Mouse (Mus musculus) heart, adult 8-10 months (tissue): ENCODE results near the gene Slc6a1. TPM values are rescaled to one million over a fixed set of nuclear protein-coding genes. Genes with fewer than 3 reads are reported as not detected.
A peak's percentile ranks its signal among the peaks of the same experiment; 100 is the strongest.

Source experiments
- DNase-seq: peaks from one replicate; pipeline ENCODE4 v3.0.0; 2022; ENCODE audit warnings: low spot score
- total RNA-seq, 4 experiments: library from RNA; stranded (reverse); gene quantifications; 2 replicates each; pipeline ENCODE4 v1.2.4; 2022

The Slc6a1 gene
- under 1 TPM in 3 of 4 experiments, not detected in 1; 0.06 to 0.12 (median 0.11) TPM for total RNA-seq

DNA sequence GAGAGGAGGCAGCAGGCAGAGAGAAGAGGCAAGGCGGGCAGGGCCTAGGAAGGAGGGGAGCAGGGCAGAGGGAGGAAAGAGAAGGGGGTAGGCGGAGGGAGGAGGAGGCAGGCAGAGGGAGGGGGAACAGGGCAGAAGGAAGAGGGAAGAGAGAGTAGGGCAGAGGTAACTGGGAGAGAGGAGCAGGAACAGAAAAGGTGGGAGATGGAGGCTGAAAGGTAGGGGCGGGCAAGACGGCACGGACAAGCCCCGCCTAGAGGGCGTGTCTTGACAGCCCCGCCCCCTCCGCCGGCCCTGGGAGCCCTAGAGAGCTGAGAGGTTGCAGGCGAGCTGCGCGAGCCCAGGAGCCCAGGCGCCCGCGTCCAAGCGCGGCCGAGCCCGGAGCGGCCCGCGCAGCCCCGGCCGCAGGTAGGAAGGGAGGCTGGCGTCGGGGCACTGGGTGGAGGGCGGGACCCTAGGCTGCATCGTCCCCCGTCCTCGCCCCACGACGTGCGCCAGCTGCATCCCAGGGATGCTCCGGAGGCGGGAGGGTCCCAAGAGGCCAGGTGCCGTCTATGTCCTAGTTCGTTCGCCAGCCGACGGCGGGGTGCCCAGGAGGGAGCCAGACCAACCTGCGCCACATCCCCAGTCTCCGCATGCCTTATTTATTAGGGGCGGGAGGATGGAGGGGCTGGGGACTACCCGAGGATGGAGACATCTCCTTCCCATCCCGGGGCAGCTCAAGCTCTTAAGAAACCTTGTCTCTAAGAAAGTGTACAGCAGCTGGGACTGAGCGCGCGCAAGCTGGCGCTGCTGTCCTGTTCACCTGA lies at the start of gene Slc6a1:
Gene Slc6a1, plus strand, starts transcription at position 167 of the 809 bp plus-strand sequence.
- no peak for DNase-seq

DNA sequence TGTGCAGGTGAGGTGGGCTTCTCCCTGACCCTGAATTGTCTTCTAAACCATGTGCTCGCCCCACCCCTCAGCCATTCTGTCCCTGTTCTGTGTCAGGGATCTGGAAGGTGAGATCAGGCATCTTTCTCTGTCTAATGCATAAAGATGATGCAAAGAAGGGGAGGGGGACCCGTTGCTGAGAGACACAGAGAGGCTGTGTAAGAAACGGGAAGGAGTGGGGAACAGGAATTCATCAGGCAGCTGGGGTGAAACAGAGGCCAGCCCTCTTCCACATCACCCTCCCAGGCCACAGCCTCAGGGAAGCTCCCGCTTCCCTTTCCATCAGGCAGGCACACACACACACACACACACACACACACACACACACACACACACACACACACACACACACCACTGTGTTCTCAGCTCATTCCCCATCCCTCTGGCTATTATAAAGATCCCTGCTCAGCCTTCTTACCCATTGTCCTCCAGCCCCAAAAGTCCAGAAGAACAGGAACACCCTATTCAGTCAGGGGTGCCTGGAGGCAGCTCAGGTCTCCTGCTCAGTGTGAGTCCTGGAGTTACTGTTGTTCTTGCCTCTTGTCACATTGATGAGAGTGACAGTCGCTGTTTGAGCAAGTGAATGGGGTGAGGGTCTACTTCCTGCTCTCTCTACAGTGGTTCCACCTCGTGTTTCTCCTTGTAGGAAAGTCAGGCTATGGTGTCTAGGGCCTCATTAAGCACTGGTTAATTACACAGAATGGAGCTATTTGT lies 43.4 kb upstream of the Slc6a1 start:
- DNase-seq = no peak

DNA sequence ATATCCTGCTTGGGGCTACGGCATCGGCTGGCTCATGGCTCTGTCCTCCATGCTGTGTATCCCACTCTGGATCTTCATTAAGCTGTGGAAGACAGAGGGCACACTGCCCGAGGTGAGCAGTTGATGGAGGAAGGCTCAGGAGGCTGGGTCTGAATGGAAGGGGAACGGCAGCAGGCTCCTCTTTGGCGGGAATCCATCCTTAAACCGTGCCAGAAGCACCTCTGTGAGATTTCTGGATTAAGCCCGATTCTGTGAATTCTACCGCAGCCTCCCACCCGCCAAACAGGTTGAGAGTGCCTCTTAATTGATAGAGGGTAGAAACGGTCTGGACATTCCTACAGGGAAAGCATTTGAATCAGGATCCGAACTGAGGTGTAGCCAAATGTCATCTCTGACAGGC lies 36.8 kb upstream of the Slc6a1 start:
- no peak for DNase-seq

DNA sequence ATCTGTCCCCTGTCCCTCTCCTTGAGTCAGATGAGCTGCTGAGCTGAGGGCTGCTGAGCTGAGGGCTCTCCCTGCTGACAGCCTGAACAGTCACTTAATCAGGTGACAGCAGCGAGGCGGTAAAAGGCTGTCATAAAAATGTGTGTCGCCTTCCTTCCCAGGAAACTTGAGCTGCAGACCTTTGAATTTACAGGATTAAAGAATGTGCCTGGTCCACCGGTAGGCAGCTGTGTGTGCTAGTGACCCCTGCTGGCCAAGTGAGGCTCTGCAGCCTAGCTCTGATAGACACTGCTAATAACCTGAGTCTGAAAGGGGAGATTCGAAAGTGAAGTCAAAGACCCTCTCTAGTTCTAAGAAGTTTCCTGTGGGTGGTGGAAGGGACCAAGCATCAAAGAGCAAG lies 32.1 kb upstream of the Slc6a1 start:
- DNase-seq = peak; percentile 69

DNA sequence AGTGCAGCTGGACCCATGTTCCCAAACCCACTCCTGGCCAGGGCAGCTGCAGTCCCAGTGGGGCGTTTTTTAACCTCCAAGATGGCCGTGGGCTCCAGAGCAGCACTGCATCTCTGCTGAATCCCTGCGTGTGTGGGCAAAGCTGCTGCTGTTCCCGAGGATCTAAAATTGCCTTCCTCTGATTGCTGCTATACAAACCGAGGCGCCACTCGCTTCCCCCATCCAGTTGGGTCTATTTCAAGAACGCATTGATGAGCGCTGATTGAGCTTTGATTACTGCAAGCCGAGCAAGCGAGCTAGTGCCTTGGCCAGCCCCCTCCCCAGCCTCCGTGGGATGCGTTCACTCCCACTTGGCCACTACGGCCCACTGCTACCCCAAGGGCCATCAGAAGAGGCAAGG lies 27.5 kb upstream of the Slc6a1 start:
- DNase-seq = no peak

DNA sequence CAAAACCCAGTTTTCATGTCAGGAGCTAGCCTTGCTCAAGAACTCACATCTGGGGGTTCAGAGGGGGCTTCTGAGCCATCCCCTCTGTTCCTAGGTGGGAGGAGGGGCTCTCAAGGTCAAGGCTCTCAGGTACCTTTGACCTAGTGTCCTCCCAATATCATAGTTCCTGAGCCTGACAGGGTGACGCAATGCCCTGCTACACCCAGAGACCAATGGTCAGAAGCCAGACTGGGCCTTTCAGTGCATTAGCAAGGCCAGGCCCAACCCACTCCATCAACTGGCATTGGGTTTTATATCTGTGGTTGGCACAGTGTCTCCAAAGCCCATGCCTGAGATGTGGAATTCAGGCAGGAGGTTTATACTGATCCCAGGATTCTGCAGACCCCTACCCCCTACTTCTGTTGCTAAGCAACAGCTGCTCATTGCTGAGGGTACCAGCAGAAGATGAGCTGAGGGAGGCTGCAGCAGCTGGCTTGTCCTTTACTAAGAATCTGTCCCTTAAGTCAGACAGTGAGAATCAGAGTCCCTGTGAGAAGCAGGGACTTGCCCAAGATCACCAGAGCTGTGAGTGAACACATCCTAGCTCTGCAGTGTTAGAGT lies 24.6 kb upstream of the Slc6a1 start:
- DNase-seq = no peak

DNA sequence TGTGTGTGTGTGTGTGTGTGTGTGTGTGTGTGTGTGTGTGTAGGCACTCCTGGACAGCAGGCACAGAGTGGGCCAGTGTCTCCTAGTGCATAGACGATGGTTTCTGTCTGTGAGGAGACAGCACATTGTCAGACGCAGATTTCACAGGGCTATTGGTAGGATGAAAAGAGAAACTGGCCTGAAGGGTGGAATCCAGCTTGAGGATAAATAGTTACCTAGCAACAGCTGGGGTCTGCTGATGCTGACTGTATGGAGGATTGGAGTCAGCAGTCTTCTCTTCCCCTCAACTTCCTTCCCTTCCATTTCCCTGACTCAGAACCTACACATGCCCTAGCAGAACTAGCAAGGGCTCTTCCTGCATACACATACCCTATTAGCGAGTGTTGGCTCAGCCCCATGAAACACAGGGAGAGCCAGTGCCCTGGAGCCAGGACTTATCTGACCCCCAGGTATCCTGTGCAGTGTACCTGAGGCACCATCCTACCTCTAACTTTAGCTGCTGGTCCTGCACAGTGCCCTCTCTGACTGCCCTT lies 23.7 kb upstream of the Slc6a1 start:
- DNase-seq = peak; percentile 13

DNA sequence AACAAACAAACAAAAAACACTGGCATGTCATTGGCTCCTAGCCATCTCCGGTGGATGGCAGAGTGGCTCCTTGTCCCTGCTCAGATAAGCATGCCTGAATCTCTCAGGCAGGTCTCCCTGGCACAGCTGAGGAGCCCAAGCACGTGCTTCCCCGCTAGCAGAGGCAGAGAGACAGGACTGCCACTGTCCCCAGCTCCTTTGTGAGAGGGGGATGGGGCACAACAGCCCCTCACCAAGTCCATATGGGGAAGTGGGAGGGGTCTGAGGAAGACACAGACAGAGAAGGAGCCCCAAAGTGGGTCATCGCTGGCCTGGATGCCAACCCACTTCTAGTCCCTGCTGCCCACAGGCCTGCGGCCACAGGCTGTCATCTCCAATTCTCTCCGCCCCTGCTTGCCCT lies 20.8 kb upstream of the Slc6a1 start:
- no peak for DNase-seq

DNA sequence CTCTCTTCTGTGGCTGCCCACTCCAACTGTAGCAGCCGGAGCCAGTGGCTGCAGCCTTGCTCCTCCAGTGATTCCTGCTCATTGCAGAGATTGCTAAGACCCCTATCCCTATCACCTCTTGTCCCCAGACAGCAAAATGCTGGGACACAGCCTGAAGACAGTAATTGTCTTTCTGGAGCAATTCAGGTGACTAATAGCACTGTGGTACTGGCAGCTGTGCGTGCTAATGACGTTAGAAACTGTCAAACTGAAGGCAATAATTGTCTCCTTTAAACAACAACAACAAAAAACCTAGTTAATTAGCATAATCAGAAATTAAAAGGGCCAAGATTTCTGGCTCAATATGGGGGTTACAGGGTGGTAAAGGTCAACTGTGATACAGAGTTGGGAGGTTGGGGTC lies 18.4 kb upstream of the Slc6a1 start:
- DNase-seq = no peak

DNA sequence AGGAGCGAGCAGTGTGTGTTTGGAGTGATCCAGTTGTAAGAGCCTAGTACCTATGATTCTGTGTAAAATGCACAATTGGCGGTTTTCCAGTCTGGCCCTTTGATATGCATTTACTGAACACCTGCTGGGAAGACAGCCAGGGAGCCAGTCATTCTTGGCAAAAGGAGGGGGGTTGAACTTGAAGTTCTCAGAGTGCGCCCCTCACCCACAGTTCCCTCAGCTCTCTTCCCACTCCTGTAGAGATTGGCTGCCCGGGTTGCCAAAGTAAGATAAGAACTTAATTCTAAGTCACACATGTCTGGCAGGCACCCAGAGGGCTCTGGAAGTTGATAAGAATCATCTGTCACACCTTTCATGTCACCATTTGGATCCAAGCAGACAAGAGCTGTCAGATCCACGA lies 18.0 kb upstream of the Slc6a1 start:
- DNase-seq = no peak

DNA sequence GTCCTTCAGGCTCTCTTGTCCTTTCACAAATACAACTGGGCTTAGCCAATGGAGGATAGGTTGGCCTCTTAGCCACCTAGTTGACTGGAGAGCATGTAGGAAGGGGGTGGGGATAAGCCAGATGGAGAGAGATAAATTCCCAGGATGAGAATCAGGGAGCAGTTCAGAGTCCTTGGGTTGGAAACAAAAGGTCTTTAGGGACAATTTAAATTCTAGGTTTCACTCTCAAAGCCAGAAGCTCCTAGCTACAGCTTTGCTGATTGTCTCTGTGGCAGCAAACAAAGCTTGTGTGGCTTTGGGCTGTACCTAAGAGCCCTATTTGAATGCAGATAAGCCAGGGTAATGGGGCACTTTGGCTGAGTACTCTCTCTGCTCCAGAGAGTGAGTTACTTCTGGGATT lies 16.2 kb upstream of the Slc6a1 start:
- DNase-seq = no peak

DNA sequence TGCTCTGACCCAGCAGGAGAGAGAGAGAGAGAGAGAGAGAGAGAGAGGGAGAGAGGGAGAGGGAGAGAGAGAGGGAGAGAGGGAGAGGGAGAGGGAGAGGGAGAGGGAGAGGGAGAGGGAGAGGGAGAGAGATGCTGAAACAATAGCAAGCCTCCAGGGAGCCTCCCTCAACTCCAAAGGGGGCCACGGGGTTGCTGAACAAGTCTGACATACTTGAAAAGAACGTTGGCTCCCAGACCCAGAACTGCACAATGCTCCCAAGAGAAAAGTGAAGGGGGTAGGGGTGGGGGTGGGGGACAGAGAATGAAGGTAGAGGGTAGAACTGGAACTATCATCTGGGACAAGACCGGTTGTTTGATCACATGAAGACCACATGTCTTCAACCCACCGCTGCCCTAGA lies 14.5 kb upstream of the Slc6a1 start:
- no peak for DNase-seq

DNA sequence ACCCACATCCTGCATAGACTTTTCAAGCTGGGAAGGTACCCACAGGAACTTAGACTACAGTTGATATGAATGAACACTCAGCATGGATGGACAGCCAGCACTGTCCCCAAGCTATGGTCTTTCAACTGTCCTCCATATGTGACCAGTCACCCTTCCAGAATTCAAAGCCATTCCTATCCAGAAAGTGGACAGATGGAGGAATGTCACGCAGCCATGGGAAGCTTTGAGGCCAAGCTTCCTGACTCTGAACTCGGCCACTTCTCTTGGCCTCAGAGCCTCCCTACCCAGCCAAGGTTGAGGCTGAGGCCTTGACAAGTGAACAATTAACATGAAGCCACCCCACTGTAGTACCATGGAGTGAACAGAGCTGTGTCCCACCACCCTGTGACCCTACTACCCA lies 12.8 kb upstream of the Slc6a1 start:
- no peak for DNase-seq

DNA sequence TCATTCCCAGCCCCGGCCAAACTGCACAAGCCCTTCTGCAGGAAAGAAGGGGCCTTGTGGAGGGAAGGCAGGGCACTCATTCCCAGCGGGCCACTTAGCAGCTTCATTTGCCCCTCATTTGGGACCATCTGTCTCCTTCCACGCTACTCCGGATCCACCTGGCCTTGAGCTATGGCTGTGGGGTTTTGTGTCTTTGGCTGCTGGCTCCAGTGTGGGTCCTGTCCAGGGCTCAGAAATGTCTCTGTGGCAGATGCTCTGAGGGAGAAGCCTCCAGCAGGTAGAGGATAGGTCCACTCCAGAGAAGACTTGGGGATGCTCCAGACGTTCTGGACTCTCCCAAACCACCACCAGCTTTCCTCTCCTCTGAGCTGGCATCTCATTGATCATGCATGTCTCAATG lies 11.6 kb upstream of the Slc6a1 start:
- no peak for DNase-seq

DNA sequence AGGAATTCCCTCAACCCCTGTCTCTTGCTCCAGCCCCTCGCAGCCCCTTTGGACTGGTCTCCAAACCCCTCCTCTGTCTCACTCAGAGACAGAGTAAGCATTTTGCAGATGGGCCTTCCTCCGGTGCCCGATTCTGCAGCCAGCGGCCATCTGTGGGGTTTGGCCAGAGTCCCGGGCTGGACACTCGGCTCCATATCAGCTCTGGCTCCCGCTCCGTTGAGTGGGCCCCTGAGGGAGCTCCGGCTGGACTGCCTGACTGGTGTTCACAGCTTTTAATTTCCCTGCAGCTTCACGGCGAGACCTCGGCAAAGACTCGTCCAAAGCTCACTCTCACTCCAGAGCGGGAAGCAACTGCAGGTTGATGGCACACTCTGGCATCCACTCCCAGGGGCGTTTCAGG lies 10.2 kb upstream of the Slc6a1 start:
- DNase-seq = peak; percentile 35

DNA sequence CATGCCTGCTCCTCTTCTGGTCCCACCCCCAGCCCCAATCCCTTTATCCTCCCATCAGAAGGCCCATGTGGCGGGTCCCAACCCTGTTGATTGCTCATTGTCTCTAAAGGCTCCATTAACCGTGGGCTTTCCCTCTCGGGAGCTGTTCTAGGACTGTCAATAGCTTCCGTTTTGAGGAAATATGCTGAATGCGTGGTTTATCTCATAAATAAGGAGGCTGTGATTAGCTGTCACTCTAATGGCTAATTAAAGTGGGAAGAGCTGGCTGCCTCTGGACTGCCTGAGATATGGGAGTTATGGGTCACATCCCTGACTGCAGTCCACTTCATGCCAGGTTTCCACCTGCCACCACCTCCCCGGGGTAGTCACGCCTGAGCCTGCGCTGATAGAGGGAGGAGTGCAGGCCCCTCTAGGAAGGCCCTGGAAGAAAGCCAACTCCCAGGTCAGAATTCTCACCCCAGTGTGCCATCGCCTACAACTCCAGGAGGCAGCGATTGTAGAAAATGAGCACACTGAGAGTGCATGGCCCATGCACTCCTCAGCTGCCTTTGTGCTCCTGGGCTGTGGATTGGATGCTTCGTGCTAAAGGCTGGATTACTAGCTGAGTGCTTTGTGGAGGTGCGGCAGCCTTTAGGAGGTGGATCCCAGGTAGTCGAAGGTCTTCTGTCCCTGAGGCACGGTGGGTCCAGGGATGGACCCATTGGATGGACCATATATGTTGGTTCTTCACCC lies 8.3 kb upstream of the Slc6a1 start:
- DNase-seq = no peak

DNA sequence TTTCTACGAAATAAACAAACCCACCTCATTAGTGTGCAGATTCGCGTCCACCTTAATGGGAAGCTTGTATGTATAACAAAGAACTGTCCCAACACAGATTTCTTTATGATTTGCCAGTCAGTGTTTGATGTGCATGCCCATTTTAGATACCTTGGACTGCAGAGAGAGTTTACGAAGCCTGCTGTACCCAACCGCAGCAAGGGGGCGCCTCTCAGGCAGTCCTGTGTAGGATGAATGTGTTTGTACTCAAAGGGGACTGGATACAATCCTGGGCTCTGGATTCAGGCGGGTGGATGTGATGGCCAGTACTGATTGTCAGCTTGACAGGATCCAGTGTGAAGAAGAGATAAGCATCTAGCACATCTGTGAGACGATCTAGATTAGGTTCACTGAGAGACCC lies 6.6 kb upstream of the Slc6a1 start:
- no peak for DNase-seq

DNA sequence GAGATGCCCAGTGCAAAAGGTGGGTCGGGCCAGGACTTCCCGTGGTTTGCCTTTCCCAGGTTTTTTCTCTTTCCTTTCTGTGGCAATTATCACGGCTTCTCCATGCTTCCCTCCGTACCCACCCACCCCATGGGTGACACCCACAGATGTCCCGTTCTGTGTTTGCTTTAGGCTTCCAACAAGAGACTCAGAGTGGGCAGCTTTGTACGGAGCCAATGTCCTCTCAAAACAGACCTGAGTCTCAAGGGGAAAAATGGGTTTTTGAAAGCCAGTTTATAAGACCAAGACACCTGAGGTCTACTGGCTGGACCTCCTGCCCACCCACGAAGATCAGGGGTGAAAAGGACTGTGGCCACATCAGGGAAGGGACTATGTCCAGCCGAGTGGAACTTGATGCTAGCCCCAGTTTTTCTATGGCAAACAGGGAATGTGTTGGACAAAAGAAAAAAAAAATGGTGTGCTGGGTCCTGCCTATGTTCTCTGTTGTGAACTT lies 889 bp downstream of the Slc6a1 start:
- no peak for DNase-seq

DNA sequence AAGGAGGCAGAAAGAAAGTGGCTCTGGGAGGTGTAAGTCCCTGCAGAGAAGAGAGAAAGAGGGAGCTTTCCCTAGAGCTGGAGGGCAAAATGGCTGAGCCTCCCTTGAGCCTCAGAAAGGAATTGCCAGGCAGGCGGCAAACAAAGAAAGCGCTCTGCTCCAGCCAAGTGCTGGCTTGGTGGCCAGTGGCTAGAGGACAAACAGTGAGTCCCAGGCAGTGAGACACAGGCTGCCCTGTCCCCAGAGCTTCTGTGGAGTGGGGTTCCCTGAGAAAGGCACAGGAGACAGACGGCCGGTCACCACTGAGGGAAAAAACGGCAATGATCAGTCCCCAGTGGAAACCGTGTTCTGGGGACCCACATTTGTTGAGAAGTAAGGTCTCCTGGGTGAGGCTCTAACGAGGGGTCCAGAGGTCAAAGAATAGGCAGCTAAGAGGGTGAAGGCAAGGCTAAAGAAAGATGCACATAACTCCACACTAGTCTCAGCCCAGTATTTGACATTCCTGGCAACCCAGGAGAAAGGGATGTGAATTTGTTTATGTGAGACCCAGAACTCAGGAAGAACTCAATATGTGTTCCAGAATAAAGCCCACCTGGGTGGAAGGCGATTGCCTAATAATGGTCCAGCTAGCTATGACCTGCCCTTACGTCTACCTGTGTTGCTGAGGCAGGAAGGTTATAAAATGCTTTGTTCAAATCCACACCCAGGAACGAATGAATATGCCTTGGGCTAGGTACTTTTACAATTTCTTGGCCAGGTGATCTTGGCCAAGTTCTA lies 1.7 kb downstream of the Slc6a1 start:
- no peak for DNase-seq

DNA sequence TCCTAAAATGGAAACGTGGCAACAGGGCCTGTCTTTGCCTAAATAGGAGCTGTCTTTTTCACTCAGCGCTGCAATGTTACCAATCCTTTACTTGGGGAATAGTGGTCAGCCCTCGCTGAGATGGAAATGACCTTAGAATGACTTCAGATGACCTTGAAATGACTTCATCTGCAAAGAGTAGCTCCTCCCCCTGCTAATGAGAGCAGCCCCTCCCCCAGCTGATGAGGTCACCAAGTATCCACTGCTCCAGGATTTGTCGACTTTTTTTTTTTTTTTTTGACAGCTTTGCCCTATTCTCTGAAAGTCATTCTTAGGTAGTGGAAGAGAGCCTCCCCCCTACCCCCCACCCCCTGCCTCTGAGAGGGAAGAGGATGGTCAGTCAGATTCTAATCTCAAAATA lies 3.0 kb downstream of the Slc6a1 start:
- DNase-seq = no peak

DNA sequence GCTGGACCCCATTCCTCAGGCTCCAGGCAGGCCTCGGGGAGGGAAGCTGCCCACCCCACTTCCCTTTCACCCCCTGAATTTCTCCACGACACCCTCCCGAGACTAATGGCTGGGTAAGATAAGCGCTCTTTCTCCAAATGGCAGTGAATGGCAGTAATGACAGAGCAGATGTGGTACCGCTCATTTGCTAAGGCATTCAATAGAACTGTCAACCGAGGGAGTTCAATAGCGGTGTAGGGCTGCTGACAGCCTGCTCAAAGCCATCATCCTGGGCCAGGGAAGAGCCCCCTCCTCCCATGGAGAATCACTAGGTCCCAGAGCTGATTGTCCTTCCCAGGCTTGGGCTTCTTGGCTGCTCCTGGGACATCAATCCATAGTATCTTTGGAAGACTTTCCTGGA lies 6.7 kb downstream of the Slc6a1 start:
- DNase-seq = no peak
